Mouse (Mus musculus): ENCODE measurements around the gene Ss18l2.

Gene Ss18l2

GRCm38 (mm10) chr9:121709898-121710583 is at the start of gene Ss18l2:
TSS of gene Ss18l2 (plus strand) at chr9:121710329.
- DNase-seq (ENCODE audit: extremely low spot score, low read depth, low spot score) = peak; percentile 99

GRCm38 (mm10) chr9:121663467-121663866 is 46.7 kb upstream of the Ss18l2 start:
- no peak for DNase-seq (ENCODE audit: extremely low spot score, low read depth, low spot score)

GRCm38 (mm10) chr9:121664104-121664503 is 46.0 kb upstream of the Ss18l2 start:
- DNase-seq (ENCODE audit: extremely low spot score, low read depth, low spot score) = no peak

- DNase-seq (ENCODE audit: extremely low spot score, low read depth, low spot score) = no peak
Observed at GRCm38 (mm10) chr9:121666957-121667630, 43.0 kb upstream of the Ss18l2 start.

GRCm38 (mm10) chr9:121667822-121668221 is 42.3 kb upstream of the Ss18l2 start:
- DNase-seq (ENCODE audit: extremely low spot score, low read depth, low spot score) = no peak

GRCm38 (mm10) chr9:121669348-121669791 is 40.8 kb upstream of the Ss18l2 start:
- DNase-seq (ENCODE audit: extremely low spot score, low read depth, low spot score) = no peak

GRCm38 (mm10) chr9:121671300-121671699 is 38.8 kb upstream of the Ss18l2 start:
- peak; percentile 33 for DNase-seq (ENCODE audit: extremely low spot score, low read depth, low spot score)

- no peak for DNase-seq (ENCODE audit: extremely low spot score, low read depth, low spot score)
Observed at GRCm38 (mm10) chr9:121672311-121672710, 37.8 kb upstream of the Ss18l2 start.

GRCm38 (mm10) chr9:121673716-121674115 is 36.4 kb upstream of the Ss18l2 start:
- no peak for DNase-seq (ENCODE audit: extremely low spot score, low read depth, low spot score)

GRCm38 (mm10) chr9:121675011-121675410 is 35.1 kb upstream of the Ss18l2 start:
- DNase-seq (ENCODE audit: extremely low spot score, low read depth, low spot score) = no peak

GRCm38 (mm10) chr9:121675556-121675955 is 34.6 kb upstream of the Ss18l2 start:
- DNase-seq (ENCODE audit: extremely low spot score, low read depth, low spot score) = no peak

- DNase-seq (ENCODE audit: extremely low spot score, low read depth, low spot score) = no peak
Observed at GRCm38 (mm10) chr9:121677069-121677468, 33.1 kb upstream of the Ss18l2 start.

- DNase-seq (ENCODE audit: extremely low spot score, low read depth, low spot score) = no peak
Observed at GRCm38 (mm10) chr9:121677476-121677875, 32.7 kb upstream of the Ss18l2 start.

- DNase-seq (ENCODE audit: extremely low spot score, low read depth, low spot score) = peak; percentile 31
Observed at GRCm38 (mm10) chr9:121679549-121679948, 30.6 kb upstream of the Ss18l2 start.

- DNase-seq (ENCODE audit: extremely low spot score, low read depth, low spot score) = no peak
Observed at GRCm38 (mm10) chr9:121681191-121681590, 28.9 kb upstream of the Ss18l2 start.

GRCm38 (mm10) chr9:121682037-121682680 is 28.0 kb upstream of the Ss18l2 start:
- DNase-seq (ENCODE audit: extremely low spot score, low read depth, low spot score) = no peak

GRCm38 (mm10) chr9:121684702-121685101 is 25.4 kb upstream of the Ss18l2 start:
- DNase-seq (ENCODE audit: extremely low spot score, low read depth, low spot score) = no peak

GRCm38 (mm10) chr9:121690200-121690651 is 19.9 kb upstream of the Ss18l2 start:
- no peak for DNase-seq (ENCODE audit: extremely low spot score, low read depth, low spot score)

GRCm38 (mm10) chr9:121690734-121691133 is 19.4 kb upstream of the Ss18l2 start:
- no peak for DNase-seq (ENCODE audit: extremely low spot score, low read depth, low spot score)

- DNase-seq (ENCODE audit: extremely low spot score, low read depth, low spot score) = no peak
Observed at GRCm38 (mm10) chr9:121694736-121695135, 15.4 kb upstream of the Ss18l2 start.

- no peak for DNase-seq (ENCODE audit: extremely low spot score, low read depth, low spot score)
Observed at GRCm38 (mm10) chr9:121696626-121697025, 13.5 kb upstream of the Ss18l2 start.

All from hindlimb bud, embryonic 11.5 days (tissue).